Mouse (Mus musculus) cerebellum, adult 2 months (tissue): Measurements from ENCODE around the gene Fgfr2.

Experiments used
- CTCF ChIP-seq: fragments of 200-500 bp; IDR thresholded peaks from 2 replicates; pipeline ENCODE4 v1.5.1; 2011; ENCODE audit warnings: low read depth, mild to moderate bottlenecking, control low read depth, low read length, moderate library complexity, borderline replicate concordance; ENCODE audit not compliant: insufficient read depth
- POLR2A ChIP-seq: fragments of 200-500 bp; IDR thresholded peaks from 2 replicates; pipeline ENCODE4 v1.6.1; 2011; ENCODE audit warnings: low read length, control low read depth, borderline replicate concordance; ENCODE audit not compliant: insufficient read depth

- no peak for TF ChIP-seq POLR2A
- TF ChIP-seq CTCF, result no peak
Measured at GRCm38 (mm10) chr7:130119466-130119865, 3003.7 kb downstream of the Fgfr2 start.
